Mouse (Mus musculus) megakaryocyte, embryonic 14.5 days (primary cell): Measurements from ENCODE around the gene Gabpb2.

Source experiments
- FLI1 ChIP-seq: IDR thresholded peaks from 2 replicates; pipeline ENCODE4 v1.6.1; 2012; ENCODE audit warnings: low read length, inconsistent platforms, mixed read lengths
- GATA1 ChIP-seq: IDR thresholded peaks from 3 replicates; pipeline ENCODE4 v1.6.1; 2012; ENCODE audit warnings: mixed read lengths, low read length, inconsistent platforms, borderline replicate concordance

DNA sequence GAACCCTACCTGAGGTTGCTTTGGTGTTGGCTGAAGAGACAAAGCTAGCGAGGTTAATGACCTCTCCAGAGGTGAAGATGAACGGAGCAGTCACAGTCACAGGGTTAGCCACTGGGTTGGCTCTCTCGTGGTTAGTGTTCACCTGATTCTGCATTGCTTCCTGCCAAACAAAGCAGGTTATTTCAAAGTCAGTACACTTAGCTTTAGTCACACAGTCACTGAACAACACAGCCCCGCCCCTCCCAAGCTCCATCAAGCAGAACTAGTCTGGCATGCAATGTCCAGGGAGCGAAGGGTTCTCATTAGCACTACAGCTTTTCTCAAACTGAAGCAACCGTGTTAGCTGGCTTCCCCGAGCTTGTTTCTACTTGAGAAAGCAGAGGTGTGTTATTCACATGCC, 17.6 kb downstream of the Gabpb2 start:
- TF ChIP-seq GATA1 = no peak
- no peak for TF ChIP-seq FLI1
